Mouse (Mus musculus) monocyte, adult 59 days (primary cell): ENCODE data around the gene Ybx3. TPM values are rescaled to one million over a fixed set of nuclear protein-coding genes. Genes with fewer than 3 reads are reported as not detected.

Experiments
- total RNA-seq, 2 experiments: library from RNA; stranded (reverse); gene quantifications; one replicate each; pipeline ENCODE4 v1.2.4; 2023

Ybx3 gene
- total RNA-seq, result 100 to 1,000 TPM; 129 to 131 TPM

DNA sequence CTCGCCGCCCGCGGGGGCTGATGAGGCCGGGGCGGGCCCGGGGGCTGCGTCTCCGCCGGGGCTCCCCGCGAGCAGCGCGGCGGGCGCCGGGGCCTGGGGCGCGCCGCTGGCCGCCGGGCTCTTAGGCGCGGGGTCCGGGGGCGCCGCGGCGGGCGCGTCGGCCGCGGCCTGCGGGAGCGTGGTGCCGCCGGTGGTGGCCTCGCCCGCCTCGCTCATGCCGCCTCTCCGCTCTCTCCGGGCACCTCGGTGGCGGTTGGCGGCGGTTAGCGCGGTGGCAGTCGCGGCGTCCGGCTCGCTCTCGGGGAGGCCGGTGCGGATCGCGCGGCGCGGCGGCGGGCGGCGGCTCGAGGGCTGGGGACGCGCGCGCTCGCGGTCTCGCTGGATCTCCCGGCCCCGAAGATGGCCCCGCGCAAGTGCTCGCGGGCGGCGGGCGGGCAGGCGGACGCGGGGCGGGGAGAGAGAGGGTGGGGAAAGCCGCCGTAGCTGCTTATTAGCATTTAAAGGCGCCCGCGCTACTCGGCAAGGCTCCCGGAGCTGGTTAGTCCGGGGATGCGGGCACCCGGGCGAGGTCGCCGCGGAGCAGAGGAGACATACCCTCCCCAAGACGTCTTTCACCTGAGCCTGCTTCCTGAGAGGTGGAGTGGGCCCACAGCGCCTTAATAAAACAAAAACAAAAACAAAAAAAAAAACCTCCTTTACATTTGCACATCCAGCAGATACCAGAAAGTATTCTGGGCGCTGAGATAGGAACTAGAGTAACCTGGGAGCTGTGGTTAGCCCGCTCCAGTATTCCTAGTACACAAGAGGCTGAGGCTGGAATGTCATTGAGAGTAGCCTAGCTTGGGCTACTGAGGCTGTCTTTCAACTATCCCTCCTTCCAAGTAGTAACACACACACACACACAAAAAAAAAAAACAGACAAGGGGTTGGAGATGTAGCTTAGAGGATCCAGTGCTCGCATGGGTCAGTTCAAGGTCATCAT lies at the start of gene Ybx3:
Gene Ybx3 (minus strand): TSS at position 437 of the 982 bp plus-strand sequence.

DNA sequence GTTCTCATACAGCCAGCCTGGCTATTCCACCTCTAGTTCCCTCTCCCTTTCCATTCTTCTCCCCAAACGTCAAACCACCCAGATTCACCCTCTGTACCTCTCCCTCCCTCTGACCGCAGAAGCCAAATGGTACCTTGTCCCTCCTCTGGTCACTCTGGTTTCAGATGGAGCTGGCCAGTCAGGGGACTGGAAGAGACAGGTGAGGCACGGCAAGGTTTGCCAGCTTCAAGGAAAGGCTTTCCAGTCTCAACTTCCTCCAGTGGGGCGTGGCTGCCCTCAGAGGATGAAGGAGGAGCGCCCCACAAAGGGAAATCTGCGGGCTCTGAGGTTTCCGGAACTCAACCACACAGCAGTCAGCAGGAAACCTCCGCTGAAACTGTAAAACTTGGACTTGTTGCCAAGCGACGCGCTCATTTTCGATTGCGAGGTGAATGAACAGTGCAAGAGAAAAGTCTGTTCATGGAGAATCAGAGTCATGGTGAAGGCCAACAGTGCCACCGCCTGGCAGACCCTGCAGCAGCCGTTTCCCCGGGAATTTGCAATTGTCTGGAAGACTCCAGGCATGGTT lies 34.8 kb downstream of the Ybx3 start, which contains the start of gene Styk1:
Gene Styk1 (minus strand): TSS at position 246 of the 568 bp plus-strand sequence.

Other genes with a start within 250 kb of the Ybx3 start
- 100 to 1,000 TPM; 200 to 260 TPM for gene Klra2, start 141.1 kb downstream of the Ybx3 start, total RNA-seq
- gene Magohb, start 95.2 kb downstream of the Ybx3 start, total RNA-seq, result 10 to 100 TPM; 14.0 to 20.0 TPM
- gene Styk1, start 34.9 kb downstream of the Ybx3 start, total RNA-seq, result 1 to 10 TPM in 1 of 2 experiments, not detected in 1; 1.2 TPM
- gene 5430401F13Rik, start 97.9 kb upstream of the Ybx3 start, total RNA-seq, result not detected
- gene Gm6619, start 97.9 kb upstream of the Ybx3 start, total RNA-seq, result not detected
- not detected for gene Tas2r130, start 242.4 kb upstream of the Ybx3 start, total RNA-seq